Mouse (Mus musculus): Measurements from ENCODE around the gene Fdx1l. TPM values are rescaled to one million over a fixed set of nuclear protein-coding genes. Genes with fewer than 3 reads are reported as not detected.

Gene Fdx1l
- polyA plus RNA-seq, 1 experiment from 2014 or later, result 63.9 TPM

GRCm38 (mm10) chr9:21107607-21108237 lies 34.3 kb upstream of the Fdx1l start:
- H3K27ac ChIP-seq, result no peak overlapping the region
- H3K4me3 ChIP-seq (replicated peaks; ENCODE audit: low read depth, low read length), result no peak overlapping the region
- no peak overlapping the region for H3K4me2 ChIP-seq (ENCODE audit: low read length)
- H3K4me1 ChIP-seq (replicated peaks; ENCODE audit: insufficient read depth, low read length), result no peaks in the 10 kb centered on the region
- ATAC-seq (replicated peaks; ENCODE audit: low FRiP score, low read depth) (no peak), DNase-seq (ENCODE audit: low spot score) (no peak)
- no peaks in the 10 kb centered on the region for H3K36me3 ChIP-seq (ENCODE audit: insufficient read depth, low read length)
- WGBS, result 50% methylated on average over 23 of the region's 23 CpGs
- no peak for TF ChIP-seq CTCF (IDR thresholded peaks at IDR 0.05; ENCODE audit: low read depth)
- no peak overlapping the region for H3K9ac ChIP-seq (ENCODE audit: low read depth, low read length)
- H3K9me3 ChIP-seq (replicated peaks; ENCODE audit: low read length), result no peaks in the 10 kb centered on the region
- no peaks in the 10 kb centered on the region for H3K27me3 ChIP-seq (ENCODE audit: insufficient read depth, low read length)

- H3K9ac ChIP-seq (ENCODE audit: low read depth, low read length), result no peak overlapping the region
- H3K27me3 ChIP-seq (ENCODE audit: insufficient read depth, low read length), result no peaks in the 10 kb centered on the region
- H3K36me3 ChIP-seq (ENCODE audit: insufficient read depth, low read length), result no peaks in the 10 kb centered on the region
- H3K4me3 ChIP-seq (replicated peaks; ENCODE audit: low read depth, low read length), result no peak overlapping the region
- H3K27ac ChIP-seq, result no peak overlapping the region
- no peak overlapping the region for H3K4me2 ChIP-seq (ENCODE audit: low read length)
- DNase-seq (ENCODE audit: low spot score) (no peak), ATAC-seq (replicated peaks; ENCODE audit: low FRiP score, low read depth) (0 out of 2 replicates have a peak, but pooled peaks have one; percentile 15)
- 64% methylated on average over 5 of the region's 5 CpGs for whole genome bisulfite sequencing
- no peaks in the 10 kb centered on the region for H3K4me1 ChIP-seq (replicated peaks; ENCODE audit: insufficient read depth, low read length)
- no peak for TF ChIP-seq CTCF (IDR thresholded peaks at IDR 0.05; ENCODE audit: low read depth)
- H3K9me3 ChIP-seq (replicated peaks; ENCODE audit: low read length), result no peaks in the 10 kb centered on the region
These were observed 32.5 kb upstream of the Fdx1l start for GRCm38 (mm10) chr9:21105760-21106564.

DNA sequence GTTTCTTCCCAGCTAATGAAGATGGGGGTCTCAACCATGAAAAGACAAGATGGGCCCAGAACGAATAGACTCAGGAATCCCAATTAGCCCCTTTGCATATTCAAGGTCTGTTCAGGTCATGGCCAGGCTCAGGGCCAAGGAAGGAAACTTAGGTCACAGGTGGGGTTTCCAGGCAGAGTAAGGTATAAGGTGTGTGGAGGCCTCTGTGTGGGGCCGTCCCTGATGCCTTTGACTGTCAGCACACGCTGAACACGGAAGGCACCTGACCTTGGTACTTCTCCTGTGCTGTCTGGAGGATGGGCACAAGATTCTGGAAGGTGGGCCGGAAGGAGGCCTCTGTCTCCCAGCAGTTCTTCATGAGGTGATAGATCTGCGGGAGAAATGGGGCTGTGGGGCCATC lies 31.4 kb upstream of the Fdx1l start:
- Histone ChIP-seq H3K4me1 (replicated peaks; ENCODE audit: insufficient read depth, low read length) (no peaks in the 10 kb centered on the region), H3K27ac (no peak overlapping the region), H3K4me2 (ENCODE audit: low read length) (no peak overlapping the region), H3K9me3 (replicated peaks; ENCODE audit: low read length) (no peaks in the 10 kb centered on the region), H3K27me3 (ENCODE audit: insufficient read depth, low read length) (no peaks in the 10 kb centered on the region), H3K9ac (ENCODE audit: low read depth, low read length) (no peak overlapping the region), H3K36me3 (ENCODE audit: insufficient read depth, low read length) (no peaks in the 10 kb centered on the region), H3K4me3 (replicated peaks; ENCODE audit: low read depth, low read length) (no peak overlapping the region)
- no peak for DNase-seq (ENCODE audit: low spot score)
- no peak for ATAC-seq (replicated peaks; ENCODE audit: low FRiP score, low read depth)
- no peak for TF ChIP-seq CTCF (IDR thresholded peaks at IDR 0.05; ENCODE audit: low read depth)
- 88% methylated on average over 6 of the region's 6 CpGs for WGBS

DNA sequence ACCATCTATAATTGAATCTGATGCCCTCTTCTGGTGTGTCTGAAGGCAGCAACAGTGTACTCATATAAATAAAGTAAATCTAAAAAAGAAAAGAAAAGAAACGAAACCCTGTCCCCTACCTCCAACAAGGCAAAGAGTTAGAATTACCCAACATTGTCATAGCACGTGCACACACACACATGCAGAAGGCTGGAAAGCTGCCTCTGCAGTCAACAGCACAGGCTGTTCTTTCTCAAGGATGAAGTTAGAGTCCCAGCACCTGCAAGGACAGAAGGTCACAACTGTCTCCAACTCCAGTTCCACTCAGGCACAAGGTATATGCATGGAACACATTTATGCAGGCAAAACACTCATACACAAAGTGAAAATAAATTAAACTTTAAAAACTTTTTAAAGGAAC lies 28.7 kb upstream of the Fdx1l start:
- no peaks in the 10 kb centered on the region for H3K27me3 ChIP-seq (ENCODE audit: insufficient read depth, low read length)
- no peak overlapping the region for H3K27ac ChIP-seq
- H3K4me2 ChIP-seq (ENCODE audit: low read length), result no peak overlapping the region
- H3K9me3 ChIP-seq (replicated peaks; ENCODE audit: low read length), result no peaks in the 10 kb centered on the region
- WGBS, result 93% methylated on average over 2 of the region's 2 CpGs
- no peaks in the 10 kb centered on the region for H3K4me1 ChIP-seq (replicated peaks; ENCODE audit: insufficient read depth, low read length)
- no peaks in the 10 kb centered on the region for H3K36me3 ChIP-seq (ENCODE audit: insufficient read depth, low read length)
- DNase-seq (ENCODE audit: low spot score) (no peak), ATAC-seq (replicated peaks; ENCODE audit: low FRiP score, low read depth) (no peak)
- no peak overlapping the region for H3K4me3 ChIP-seq (replicated peaks; ENCODE audit: low read depth, low read length)
- no peak overlapping the region for H3K9ac ChIP-seq (ENCODE audit: low read depth, low read length)
- TF ChIP-seq CTCF (IDR thresholded peaks at IDR 0.05; ENCODE audit: low read depth), result no peak

GRCm38 (mm10) chr9:21100447-21101161 lies 27.2 kb upstream of the Fdx1l start:
- no peak for TF ChIP-seq CTCF (IDR thresholded peaks at IDR 0.05; ENCODE audit: low read depth)
- Histone ChIP-seq H3K4me1 (replicated peaks; ENCODE audit: insufficient read depth, low read length) (no peaks in the 10 kb centered on the region), H3K27me3 (ENCODE audit: insufficient read depth, low read length) (no peaks in the 10 kb centered on the region), H3K27ac (no peak overlapping the region), H3K36me3 (ENCODE audit: insufficient read depth, low read length) (no peaks in the 10 kb centered on the region), H3K4me2 (ENCODE audit: low read length) (no peak overlapping the region), H3K9ac (ENCODE audit: low read depth, low read length) (no peak overlapping the region), H3K9me3 (replicated peaks; ENCODE audit: low read length) (no peaks in the 10 kb centered on the region), H3K4me3 (replicated peaks; ENCODE audit: low read depth, low read length) (no peak overlapping the region)
- DNase-seq (ENCODE audit: low spot score) (no peak), ATAC-seq (replicated peaks; ENCODE audit: low FRiP score, low read depth) (no peak)
- WGBS, result 47% methylated on average over 15 of the region's 15 CpGs

GRCm38 (mm10) chr9:21097793-21098192 lies 24.4 kb upstream of the Fdx1l start:
- Histone ChIP-seq H3K4me3 (replicated peaks; ENCODE audit: low read depth, low read length) (no peak overlapping the region), H3K27ac (no peak overlapping the region), H3K36me3 (ENCODE audit: insufficient read depth, low read length) (no peaks in the 10 kb centered on the region), H3K9ac (ENCODE audit: low read depth, low read length) (no peak overlapping the region), H3K9me3 (replicated peaks; ENCODE audit: low read length) (no peaks in the 10 kb centered on the region), H3K4me2 (ENCODE audit: low read length) (no peak overlapping the region), H3K27me3 (ENCODE audit: insufficient read depth, low read length) (no peaks in the 10 kb centered on the region), H3K4me1 (replicated peaks; ENCODE audit: insufficient read depth, low read length) (no peaks in the 10 kb centered on the region)
- no peak for DNase-seq (ENCODE audit: low spot score)
- WGBS, result 75% methylated on average over 8 of the region's 8 CpGs
- ATAC-seq (replicated peaks; ENCODE audit: low FRiP score, low read depth), result no peak
- TF ChIP-seq CTCF (IDR thresholded peaks at IDR 0.05; ENCODE audit: low read depth), result no peak

Data from kidney, postnatal 0 days (tissue).